Mouse (Mus musculus) adrenal gland, postnatal 4 days (tissue): ENCODE measurements around the gene Zfp597. TPM values are rescaled to one million over a fixed set of nuclear protein-coding genes. Genes with fewer than 3 reads are reported as not detected.

Experiments
- microRNA-seq: library from miRNA; unstranded; fragments of <30 nt; microRNA quantifications from one replicate; pipeline ENCODE4 v1.2.0, GENCODE M21; 2021
- total RNA-seq, 2 experiments: library from RNA; stranded (reverse); gene quantifications; 2 replicates each; pipeline ENCODE4 v1.2.3; 2021

Gene Zfp597
- total RNA-seq, 2 experiments from 2014 or later: 19.4 to 24.5 TPM

Small RNA genes lying within 50 kb of the gene (microRNA-seq; reads per million reads assigned to microRNA genes)
- gene Gm23493: not detected

Other genes starting within 250 kb of the Zfp597 start
- gene Mefv, start 166.5 kb downstream of the Zfp597 start, total RNA-seq: under 1 TPM in 1 of 2 experiments, not detected in 1; 0.08 TPM
- 10 to 100 TPM; 33.0 to 33.8 TPM for gene Zfp263, start 140.5 kb downstream of the Zfp597 start, total RNA-seq
- gene Olfr15, start 53.7 kb downstream of the Zfp597 start, total RNA-seq: not detected
- 10 to 100 TPM; 24.7 to 27.1 TPM for gene Zfp174, start 37.3 kb downstream of the Zfp597 start, total RNA-seq
- 10 to 100 TPM; 71.6 to 77.2 TPM for gene Naa60, start 12.2 kb downstream of the Zfp597 start, total RNA-seq
- gene Gm20695, start 87 bp upstream of the Zfp597 start, total RNA-seq: 1 to 10 TPM; 1.0 to 1.5 TPM
- gene 1700037C18Rik, start 24.1 kb upstream of the Zfp597 start, total RNA-seq: 1 to 10 TPM; 4.7 to 4.8 TPM
- 10 to 100 TPM; 24.5 to 25.3 TPM for gene Cluap1, start 24.2 kb upstream of the Zfp597 start, total RNA-seq
- 1 to 10 TPM; 4.3 to 4.7 TPM for gene Nlrc3, start 92.1 kb upstream of the Zfp597 start, total RNA-seq
- gene Slx4, start 119.2 kb upstream of the Zfp597 start, total RNA-seq: 10 to 100 TPM; 28.0 to 31.0 TPM
- under 1 TPM in 1 of 2 experiments, not detected in 1; 0.39 TPM for gene Dnase1, start 152.4 kb upstream of the Zfp597 start, total RNA-seq
- gene Trap1, start 193.3 kb upstream of the Zfp597 start, total RNA-seq: 100 to 1,000 TPM; 156 to 159 TPM